In genomic region chr1:121527061-121527460, GRCm38 (mm10) we compare ENCODE assay signal across 9 mouse cellular contexts. TPM values are rescaled to one million over a fixed set of nuclear protein-coding genes. Genes with fewer than 3 reads are reported as not detected.
DNase-seq lines count a peak whose midpoint lies in the region; ATAC-seq lines count a peak whose summit lies in the region.
"Had no signal": no experiment of that assay in that cellular context is flagged by ENCODE, and none has a peak within 500 bp of the region (broad histone marks: within the 10 kb centered on the region; RNA-seq: fewer than 3 reads in every experiment).

No protein-coding gene starts in this region.

- H3K4me3 ChIP-seq in heart, embryonic 15.5 days, result peak overlapping the region; percentile 41; the same call in 1 of the 2 replicates
- peak overlapping the region; percentile 50 for H3K4me3 ChIP-seq in limb, embryonic 10.5 days
- peak overlapping the region; percentile 38; the same call in 1 of the 2 replicates for H3K4me3 ChIP-seq in stomach, embryonic 16.5 days (replicated peaks; ENCODE audit: low read length)

- H3K27ac ChIP-seq in heart, embryonic 15.5 days, result no peak overlapping the region
- H3K27ac ChIP-seq in limb, embryonic 10.5 days, result no peak overlapping the region
- no peak overlapping the region for H3K27ac ChIP-seq in stomach, embryonic 16.5 days (ENCODE audit: low read length)

- peak overlapping the region; percentile 73; the same call in 1 of the 2 replicates for H3K4me2 ChIP-seq in heart, embryonic 15.5 days
- H3K4me2 ChIP-seq in stomach, embryonic 16.5 days (ENCODE audit: low read depth, low read length), result peak overlapping the region; percentile 61

- H3K27me3 ChIP-seq in heart, embryonic 15.5 days, result peaks cover 42% of the 10 kb centered on the region
- H3K27me3 ChIP-seq in limb, embryonic 10.5 days (ENCODE audit: low read depth, poor library complexity, severe bottlenecking), result peaks cover 52% of the 10 kb centered on the region
- H3K27me3 ChIP-seq in stomach, embryonic 16.5 days (ENCODE audit: control insufficient read depth, insufficient read depth, low read length), result peaks cover 17% of the 10 kb centered on the region

- intact Hi-C loops in heart, postnatal 10 days (cut with DNase I), result no loop called here

- H3K36me3 ChIP-seq in heart, embryonic 15.5 days, result no peaks in the 10 kb centered on the region
- no peaks in the 10 kb centered on the region for H3K36me3 ChIP-seq in limb, embryonic 10.5 days
- H3K36me3 ChIP-seq in stomach, embryonic 16.5 days (ENCODE audit: control insufficient read depth, insufficient read depth, low read length), result no peaks in the 10 kb centered on the region

- no peak overlapping the region for H3K9ac ChIP-seq in heart, embryonic 15.5 days
- H3K9ac ChIP-seq in stomach, embryonic 16.5 days (ENCODE audit: low read length), result no peak overlapping the region

- peaks cover 15% of the 10 kb centered on the region for H3K4me1 ChIP-seq in heart, embryonic 15.5 days (replicated peaks)
- H3K4me1 ChIP-seq in limb, embryonic 10.5 days, result peaks cover 16% of the 10 kb centered on the region
- H3K4me1 ChIP-seq in stomach, embryonic 16.5 days (ENCODE audit: control insufficient read depth, insufficient read depth, low read length), result peaks cover 7% of the 10 kb centered on the region; the same call in 1 of the 2 replicates

- DNase-seq in heart, postnatal 10 days, result no peak
- DNase-seq in right cerebral cortex, postnatal 10 days (ENCODE audit: low spot score in 2 of 2), result peak; percentile 44 to 46
- no peak for DNase-seq in right cerebral cortex, postnatal 4 days
- no peak for DNase-seq in limb, embryonic 10.5 days (ENCODE audit: low spot score)
- no peak for DNase-seq in cerebellum, adult 11 months
- DNase-seq in retina, embryonic 14.5 days (ENCODE audit: low spot score), result no peak
- DNase-seq: thymus, postnatal 25 days had no signal

- no peak for ATAC-seq in heart, embryonic 15.5 days (replicated peaks; ENCODE audit: insufficient number of reproducible peaks, insufficient read depth, low FRiP score, low read depth)
- ATAC-seq in stomach, embryonic 16.5 days (ENCODE audit: insufficient read depth, low FRiP score), result no peak

- no peaks in the 10 kb centered on the region for H3K9me3 ChIP-seq in heart, embryonic 15.5 days (replicated peaks)
- no peaks in the 10 kb centered on the region for H3K9me3 ChIP-seq in limb, embryonic 10.5 days (replicated peaks)
- H3K9me3 ChIP-seq in stomach, embryonic 16.5 days (replicated peaks; ENCODE audit: control insufficient read depth, low read length), result no peaks in the 10 kb centered on the region

- 46% methylated on average over 17 of the region's 17 CpGs for WGBS in heart, embryonic 15.5 days
- 50% methylated on average over 17 of the region's 17 CpGs for WGBS in limb, embryonic 10.5 days
- WGBS in stomach, embryonic 16.5 days, result 42% methylated on average over 17 of the region's 17 CpGs

RNA-seq across cellular contexts. Expression of gene Htr5b, which starts 1.2 kb away (rescaled TPM):
- 0.06 TPM in 1 of 2 replicates, not detected in the other for polyA plus RNA-seq in heart, embryonic 15.5 days (2015; fragmentation: Nextera tagmentation; extraction: Ambion mirVana)
- not detected for total RNA-seq in heart, postnatal 10 days (2021)
- polyA plus RNA-seq in limb, embryonic 10.5 days (2016; fragmentation: Nextera tagmentation; extraction: Ambion mirVana), result 0.43 and 0.51 TPM in 2 replicates
- polyA plus RNA-seq in stomach, embryonic 16.5 days (2015; fragmentation: Nextera tagmentation; extraction: Ambion mirVana), result 0.37 and 0.40 TPM in 2 replicates

RNA-seq across cellular contexts. Expression of gene Ddx18, which starts 40.7 kb away (rescaled TPM):
- polyA plus RNA-seq in heart, embryonic 15.5 days (2015; fragmentation: Nextera tagmentation; extraction: Ambion mirVana), result 26.5 and 31.8 TPM in 2 replicates
- total RNA-seq in heart, postnatal 10 days (2021), result 10 to 100 TPM; 16.2 to 20.2 TPM
- polyA plus RNA-seq in limb, embryonic 10.5 days (2016; fragmentation: Nextera tagmentation; extraction: Ambion mirVana), result 75.5 and 89.8 TPM in 2 replicates
- 44.7 and 53.3 TPM in 2 replicates for polyA plus RNA-seq in stomach, embryonic 16.5 days (2015; fragmentation: Nextera tagmentation; extraction: Ambion mirVana)

Comparison
In these comparisons a context has a peak if more than half of its experiments do, and no peak if none do; other contexts are left out.
1. DNase-seq: peak in right cerebral cortex, postnatal 10 days (2 of 2); none in heart, postnatal 10 days (0 of 2), right cerebral cortex, postnatal 4 days (single experiment), limb, embryonic 10.5 days (single experiment), cerebellum, adult 11 months (single experiment) and retina, embryonic 14.5 days (single experiment).
2. Peak in every context shown above with its lines, with median percentiles within 50 percentile points of each other: H3K4me3 ChIP-seq.